Mouse (Mus musculus) limb, embryonic 12.5 days (tissue): Measurements from ENCODE around the gene Vps9d1. TPM values are rescaled to one million over a fixed set of nuclear protein-coding genes. Genes with fewer than 3 reads are reported as not detected.
"Not testable (repeated sequence)": the region's sequence is repeated elsewhere in the genome, so short reads cannot be mapped to it uniquely, and the experiment has no call there.

Source experiments
- ATAC-seq: fragments of 200-750 bp; cut with Nextera tagmentation; 2 replicates; pipeline ENCODE4 v1.8.0; 2017; ENCODE audit warnings: low read depth, moderate TSS enrichment; ENCODE audit not compliant: insufficient number of reproducible peaks, insufficient read depth, low FRiP score, low TSS enrichment
- H3K27ac ChIP-seq: fragments of 300-500 bp; sonication (generic); 2 replicates; pipeline ENCODE4 v1.5.1; 2016; ENCODE audit warnings: mild to moderate bottlenecking, moderate library complexity
- H3K27me3 ChIP-seq: fragments of 300-500 bp; sonication (generic); 2 replicates; pipeline ENCODE4 v1.6.1; 2016; ENCODE audit warnings: mild to moderate bottlenecking, moderate library complexity
- H3K36me3 ChIP-seq: fragments of 300-500 bp; sonication (generic); 2 replicates; pipeline ENCODE4 v1.6.1; 2016; ENCODE audit warnings: mild to moderate bottlenecking, moderate library complexity
- H3K4me1 ChIP-seq: fragments of 300-500 bp; sonication (generic); replicated peaks from 2 replicates; pipeline ENCODE4 v1.6.1; 2016
- H3K4me2 ChIP-seq: fragments of 300-500 bp; sonication (generic); 2 replicates; pipeline ENCODE4 v1.6.1; 2016; ENCODE audit warnings: mild to moderate bottlenecking, moderate library complexity
- H3K4me3 ChIP-seq: fragments of 300-500 bp; sonication (generic); replicated peaks from 2 replicates; pipeline ENCODE4 v1.5.1; 2016; ENCODE audit warnings: mild to moderate bottlenecking
- H3K9ac ChIP-seq: fragments of 300-500 bp; sonication (generic); replicated peaks from 2 replicates; pipeline ENCODE4 v1.6.1; 2016; ENCODE audit warnings: mild to moderate bottlenecking, moderate library complexity
- H3K9me3 ChIP-seq: fragments of 300-500 bp; sonication (generic); 2 replicates; pipeline ENCODE4 v1.6.1; 2016; ENCODE audit warnings: mild to moderate bottlenecking, moderate library complexity
- WGBS: fragments of 180-500 bp; shearing (Covaris S2); methylation state at CpG from one replicate; pipeline ENCODE4 v1.1.7; 2016; 5-methylcytosine and 5-hydroxymethylcytosine counted together
- polyA plus RNA-seq: library from polyadenylated mRNA; unstranded; fragments of >200 nt; fragmentation: Nextera tagmentation; extraction: Ambion mirVana; gene quantifications from 2 replicates; pipeline ENCODE4 v1.2.1, GENCODE M21; 2016

The Vps9d1 gene
- polyA plus RNA-seq: 30.4 and 34.0 TPM in 2 replicates

GRCm38 (mm10) chr8:123254099-123254885, at the start of gene Vps9d1, which contains the start of gene Zfp276:
Gene Vps9d1 (minus strand): TSS chr8:123254348.
Gene Zfp276 (plus strand): TSS chr8:123254195.
- peak within 1 kb of the TSS; percentile 83 for H3K27ac ChIP-seq
- H3K4me3 ChIP-seq: peak within 1 kb of the TSS; percentile 96
- WGBS: 1% methylated on average over 79 of the region's 99 CpGs
- peak within 1 kb of the TSS; percentile 95 for H3K9ac ChIP-seq
- peaks cover 24% of the 10 kb centered on the region for H3K4me1 ChIP-seq
- peaks cover 63% of the 10 kb centered on the region for H3K36me3 ChIP-seq
- H3K9me3 ChIP-seq: no peaks in the 10 kb centered on the region
- H3K4me2 ChIP-seq: peak within 1 kb of the TSS; percentile 95
- no peaks in the 10 kb centered on the region for H3K27me3 ChIP-seq
- ATAC-seq: peak; percentile 91

GRCm38 (mm10) chr8:123298301-123298700, 44.2 kb upstream of the Vps9d1 start:
- Histone ChIP-seq H3K4me3 (no peak overlapping the region), H3K36me3 (peaks cover 62% of the 10 kb centered on the region), H3K9me3 (no peaks in the 10 kb centered on the region), H3K27ac (no peak overlapping the region), H3K4me2 (no peak overlapping the region), H3K27me3 (no peaks in the 10 kb centered on the region), H3K4me1 (no peaks in the 10 kb centered on the region), H3K9ac (no peak overlapping the region)
- ATAC-seq: no peak
- 93% methylated on average over 11 of the region's 11 CpGs for WGBS

- Histone ChIP-seq H3K4me1 (no peaks in the 10 kb centered on the region), H3K4me3 (no peak overlapping the region), H3K9ac (no peak overlapping the region), H3K9me3 (no peaks in the 10 kb centered on the region), H3K4me2 (no peak overlapping the region), H3K27ac (no peak overlapping the region), H3K27me3 (no peaks in the 10 kb centered on the region), H3K36me3 (peaks cover 83% of the 10 kb centered on the region)
- ATAC-seq: no peak
- WGBS: 83% methylated on average over 2 of the region's 2 CpGs
Observed at GRCm38 (mm10) chr8:123292785-123293184, 38.6 kb upstream of the Vps9d1 start.

GRCm38 (mm10) chr8:123292281-123292680, 38.1 kb upstream of the Vps9d1 start:
- no peak overlapping the region for H3K4me2 ChIP-seq
- WGBS: 85% methylated on average over 3 of the region's 3 CpGs
- no peak overlapping the region for H3K9ac ChIP-seq
- H3K9me3 ChIP-seq: no peaks in the 10 kb centered on the region
- ATAC-seq: no peak
- no peak overlapping the region for H3K27ac ChIP-seq
- H3K27me3 ChIP-seq: no peaks in the 10 kb centered on the region
- H3K4me1 ChIP-seq: no peaks in the 10 kb centered on the region
- H3K36me3 ChIP-seq: peaks cover 84% of the 10 kb centered on the region
- H3K4me3 ChIP-seq: no peak overlapping the region

GRCm38 (mm10) chr8:123291716-123292115, 37.6 kb upstream of the Vps9d1 start:
- H3K4me3 ChIP-seq: no peak overlapping the region
- 85% methylated on average over 8 of the region's 8 CpGs for WGBS
- ATAC-seq: no peak

GRCm38 (mm10) chr8:123290679-123291078, 36.5 kb upstream of the Vps9d1 start:
- Histone ChIP-seq H3K27me3 (no peaks in the 10 kb centered on the region), H3K36me3 (peaks cover 84% of the 10 kb centered on the region), H3K9ac (no peak overlapping the region), H3K27ac (no peak overlapping the region), H3K4me1 (no peaks in the 10 kb centered on the region), H3K4me3 (no peak overlapping the region), H3K9me3 (no peaks in the 10 kb centered on the region), H3K4me2 (no peak overlapping the region)
- ATAC-seq: no peak
- WGBS: 93% methylated on average over 8 of the region's 8 CpGs

More at GRCm38 (mm10) chr8:123291716-123292115, 37.6 kb upstream of the Vps9d1 start:
- H3K9me3 ChIP-seq: no peaks in the 10 kb centered on the region
- no peak overlapping the region for H3K27ac ChIP-seq
- no peaks in the 10 kb centered on the region for H3K4me1 ChIP-seq
- H3K36me3 ChIP-seq: peaks cover 84% of the 10 kb centered on the region
- H3K9ac ChIP-seq: no peak overlapping the region
- H3K4me2 ChIP-seq: no peak overlapping the region
- H3K27me3 ChIP-seq: no peaks in the 10 kb centered on the region

- Histone ChIP-seq H3K27ac (no peak overlapping the region), H3K4me2 (no peak overlapping the region), H3K4me3 (no peak overlapping the region), H3K4me1 (no peaks in the 10 kb centered on the region), H3K36me3 (peaks cover 80% of the 10 kb centered on the region), H3K9ac (no peak overlapping the region), H3K27me3 (no peaks in the 10 kb centered on the region), H3K9me3 (no peaks in the 10 kb centered on the region)
- 91% methylated on average over 4 of the region's 4 CpGs for WGBS
- no peak for ATAC-seq
Observed at GRCm38 (mm10) chr8:123290166-123290565, 36.0 kb upstream of the Vps9d1 start.

GRCm38 (mm10) chr8:123287362-123287761, 33.2 kb upstream of the Vps9d1 start:
- no peak overlapping the region for H3K4me3 ChIP-seq
- no peaks in the 10 kb centered on the region for H3K4me1 ChIP-seq
- H3K27me3 ChIP-seq: no peaks in the 10 kb centered on the region
- H3K4me2 ChIP-seq: no peak overlapping the region
- no peak overlapping the region for H3K27ac ChIP-seq
- H3K9me3 ChIP-seq: no peaks in the 10 kb centered on the region
- peaks cover 60% of the 10 kb centered on the region for H3K36me3 ChIP-seq
- H3K9ac ChIP-seq: no peak overlapping the region
- 93% methylated on average over 17 of the region's 17 CpGs for WGBS
- no peak for ATAC-seq

GRCm38 (mm10) chr8:123284493-123284892, 30.3 kb upstream of the Vps9d1 start:
- 92% methylated on average over 5 of the region's 5 CpGs for WGBS
- no peak overlapping the region for H3K27ac ChIP-seq
- no peak for ATAC-seq
- no peak overlapping the region for H3K9ac ChIP-seq
- H3K4me3 ChIP-seq: no peak overlapping the region
- H3K36me3 ChIP-seq: peaks cover 62% of the 10 kb centered on the region
- H3K27me3 ChIP-seq: no peaks in the 10 kb centered on the region
- no peaks in the 10 kb centered on the region for H3K9me3 ChIP-seq
- no peak overlapping the region for H3K4me2 ChIP-seq
- no peaks in the 10 kb centered on the region for H3K4me1 ChIP-seq

- Histone ChIP-seq H3K9ac (no peak overlapping the region), H3K9me3 (no peaks in the 10 kb centered on the region), H3K27me3 (no peaks in the 10 kb centered on the region), H3K4me1 (no peaks in the 10 kb centered on the region), H3K4me2 (no peak overlapping the region), H3K4me3 (no peak overlapping the region), H3K27ac (no peak overlapping the region), H3K36me3 (peaks cover 57% of the 10 kb centered on the region)
- no peak for ATAC-seq
- WGBS: 92% methylated on average over 7 of the region's 7 CpGs
Observed at GRCm38 (mm10) chr8:123283991-123284390, 29.8 kb upstream of the Vps9d1 start.

- not testable (repeated sequence) for H3K27me3 ChIP-seq, H3K27ac ChIP-seq, H3K9me3 ChIP-seq, H3K4me3 ChIP-seq, H3K4me1 ChIP-seq, ATAC-seq, H3K4me2 ChIP-seq, H3K9ac ChIP-seq
- WGBS: 93% methylated on average over 5 of the region's 6 CpGs
- H3K36me3 ChIP-seq: peaks cover 53% of the 10 kb centered on the region
Observed at GRCm38 (mm10) chr8:123282994-123283393, 28.8 kb upstream of the Vps9d1 start.
